Mouse (Mus musculus): Measurements from ENCODE around the gene Tlr8. TPM values are rescaled to one million over a fixed set of nuclear protein-coding genes. Genes with fewer than 3 reads are reported as not detected.
A peak's percentile ranks its signal among the peaks of the same experiment; 100 is the strongest.
"Not testable (repeated sequence)": the region's sequence is repeated elsewhere in the genome, so short reads cannot be mapped to it uniquely, and the experiment has no call there.

Gene Tlr8
- polyA plus RNA-seq (2015; fragmentation: Nextera tagmentation; extraction: Ambion mirVana), result 0.59 and 0.79 TPM in 2 replicates

GRCm38 (mm10) chrX:167264086-167264485 lies at the start of gene Tlr8:
Gene Tlr8, minus strand, starts transcription at chrX:167264329.
- DNase-seq (ENCODE audit: low spot score), result no peak

DNA sequence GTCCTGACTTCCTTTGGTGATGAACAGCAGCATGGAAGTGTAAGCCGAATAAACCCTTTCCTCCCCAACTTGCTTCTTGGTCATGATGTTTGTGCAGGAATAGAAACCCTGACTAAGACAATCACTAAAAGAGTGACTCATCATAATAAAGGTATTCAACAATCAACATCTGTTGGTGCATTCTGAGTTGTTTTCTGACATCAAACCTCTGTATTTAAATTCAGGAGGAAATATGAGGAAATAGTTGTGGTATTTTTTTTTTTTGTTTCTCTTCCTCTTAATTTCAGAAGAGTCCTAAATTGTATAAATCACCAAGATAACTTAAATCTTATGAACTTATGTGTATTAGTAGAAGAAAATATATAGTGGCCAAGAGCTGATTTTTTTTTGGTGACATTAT lies 37.9 kb upstream of the Tlr8 start:
- not testable (repeated sequence) for DNase-seq (ENCODE audit: low spot score)

GRCm38 (mm10) chrX:167276953-167277352 lies 12.8 kb upstream of the Tlr8 start:
- DNase-seq (ENCODE audit: low spot score), result peak; percentile 60

DNA sequence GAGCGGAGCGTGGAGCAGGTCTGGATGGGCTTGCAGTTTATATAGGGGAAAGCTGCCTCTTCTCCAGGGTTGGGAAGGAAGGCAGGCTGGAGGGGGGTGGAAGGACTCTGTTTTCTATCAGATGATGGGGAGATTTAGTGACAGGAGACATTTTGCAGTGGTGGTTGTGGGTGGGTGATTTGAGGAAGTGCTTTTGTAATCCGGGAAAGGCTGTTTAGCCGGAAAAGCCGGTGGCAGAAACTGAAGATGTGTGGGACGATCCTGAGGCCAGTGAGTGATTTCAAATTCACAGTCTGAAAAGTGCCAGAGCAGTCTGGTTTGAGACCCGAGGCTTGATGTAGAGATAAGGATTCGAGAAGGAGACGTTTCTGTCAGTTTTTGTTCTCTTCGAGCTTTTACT lies 12.4 kb upstream of the Tlr8 start:
- DNase-seq (ENCODE audit: low spot score), result no peak

GRCm38 (mm10) chrX:167263530-167263929 lies 599 bp downstream of the Tlr8 start:
- DNase-seq (ENCODE audit: low spot score), result no peak

- no peak for DNase-seq (ENCODE audit: low spot score)
Observed at GRCm38 (mm10) chrX:167241736-167242135, 22.4 kb downstream of the Tlr8 start.

GRCm38 (mm10) chrX:167239293-167239921 lies 24.7 kb downstream of the Tlr8 start:
- no peak for DNase-seq (ENCODE audit: low spot score)

- peak; percentile 77 for DNase-seq (ENCODE audit: low spot score)
Observed at GRCm38 (mm10) chrX:167233104-167233687, 30.9 kb downstream of the Tlr8 start.

- DNase-seq (ENCODE audit: low spot score), result peak; percentile 53
Observed at GRCm38 (mm10) chrX:167231150-167231549, 33.0 kb downstream of the Tlr8 start.

GRCm38 (mm10) chrX:167229819-167230218 lies 34.3 kb downstream of the Tlr8 start:
- no peak for DNase-seq (ENCODE audit: low spot score)

DNA sequence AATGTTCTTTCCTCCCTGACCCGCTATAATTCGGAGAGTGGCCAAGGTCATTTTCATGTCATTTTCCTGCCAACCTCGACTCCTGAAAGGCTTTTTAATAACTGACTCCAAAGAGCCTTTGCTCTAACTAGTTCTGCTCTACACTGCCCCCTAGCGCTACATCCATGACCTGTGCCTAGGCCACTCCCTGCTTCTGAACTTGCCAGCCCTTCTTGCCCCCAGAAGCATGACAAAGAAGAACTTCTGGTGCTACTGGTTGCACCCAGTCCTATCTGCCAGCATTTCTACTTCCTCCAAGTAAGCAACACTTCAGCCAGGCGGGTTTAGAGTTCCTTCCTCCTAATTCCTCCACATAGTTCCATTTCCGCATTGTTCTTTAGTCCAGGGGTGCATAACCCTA lies 34.9 kb downstream of the Tlr8 start:
- DNase-seq (ENCODE audit: low spot score), result peak; percentile 73

- no peak for DNase-seq (ENCODE audit: low spot score)
Observed at GRCm38 (mm10) chrX:167227756-167228155, 36.4 kb downstream of the Tlr8 start.

DNA sequence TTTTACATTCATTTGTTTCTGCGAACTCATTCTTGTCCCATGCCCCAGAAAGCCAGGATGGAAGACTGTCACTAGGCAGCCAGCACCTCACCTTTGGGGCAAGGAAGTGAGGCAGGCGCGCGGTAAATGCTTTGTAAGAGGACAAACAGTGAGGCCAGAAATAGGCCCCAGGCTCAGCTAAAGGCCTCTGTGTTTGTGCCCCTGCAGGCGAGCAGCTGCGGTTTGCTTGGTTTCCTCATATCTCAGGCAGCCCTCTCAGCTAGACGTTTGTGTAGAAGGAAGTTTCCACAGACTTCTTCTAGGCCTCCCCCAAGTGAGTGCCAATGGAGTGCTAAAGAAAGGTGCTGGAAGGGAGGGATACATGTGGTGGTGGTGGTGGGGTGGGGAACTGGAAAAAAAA lies 37.0 kb downstream of the Tlr8 start:
- peak; percentile 61 for DNase-seq (ENCODE audit: low spot score)

- DNase-seq (ENCODE audit: low spot score), result peak; percentile 53
Observed at GRCm38 (mm10) chrX:167226570-167226969, 37.6 kb downstream of the Tlr8 start.

DNA sequence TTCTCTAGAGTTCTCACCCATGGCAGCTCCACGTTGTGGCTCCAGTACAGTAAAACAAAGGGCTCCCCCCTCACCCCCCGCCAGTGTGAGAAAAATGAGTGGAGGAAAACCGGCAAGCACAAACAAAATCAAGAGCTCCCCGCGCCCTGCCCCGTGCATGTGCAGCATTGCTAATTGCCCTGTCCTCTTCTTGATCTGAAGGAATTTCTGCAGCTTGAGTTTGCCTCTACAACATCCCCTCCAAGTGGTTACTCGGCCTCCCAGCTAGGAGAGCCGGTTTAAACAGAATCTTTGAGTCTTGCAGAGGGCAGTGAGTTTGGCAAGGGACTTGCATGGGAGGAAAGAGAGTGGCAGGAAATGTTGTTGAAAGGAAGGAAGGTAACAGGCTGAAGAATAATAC lies 51.4 kb downstream of the Tlr8 start:
- peak; percentile 38 for DNase-seq (ENCODE audit: low spot score)

GRCm38 (mm10) chrX:167211871-167212555 lies 52.1 kb downstream of the Tlr8 start:
- no peak for DNase-seq (ENCODE audit: low spot score)

- DNase-seq (ENCODE audit: low spot score), result peak; percentile 9
Observed at GRCm38 (mm10) chrX:167210319-167210728, 53.8 kb downstream of the Tlr8 start.

- peak; percentile 17 for DNase-seq (ENCODE audit: low spot score)
Observed at GRCm38 (mm10) chrX:167209828-167210227, 54.3 kb downstream of the Tlr8 start.

DNA sequence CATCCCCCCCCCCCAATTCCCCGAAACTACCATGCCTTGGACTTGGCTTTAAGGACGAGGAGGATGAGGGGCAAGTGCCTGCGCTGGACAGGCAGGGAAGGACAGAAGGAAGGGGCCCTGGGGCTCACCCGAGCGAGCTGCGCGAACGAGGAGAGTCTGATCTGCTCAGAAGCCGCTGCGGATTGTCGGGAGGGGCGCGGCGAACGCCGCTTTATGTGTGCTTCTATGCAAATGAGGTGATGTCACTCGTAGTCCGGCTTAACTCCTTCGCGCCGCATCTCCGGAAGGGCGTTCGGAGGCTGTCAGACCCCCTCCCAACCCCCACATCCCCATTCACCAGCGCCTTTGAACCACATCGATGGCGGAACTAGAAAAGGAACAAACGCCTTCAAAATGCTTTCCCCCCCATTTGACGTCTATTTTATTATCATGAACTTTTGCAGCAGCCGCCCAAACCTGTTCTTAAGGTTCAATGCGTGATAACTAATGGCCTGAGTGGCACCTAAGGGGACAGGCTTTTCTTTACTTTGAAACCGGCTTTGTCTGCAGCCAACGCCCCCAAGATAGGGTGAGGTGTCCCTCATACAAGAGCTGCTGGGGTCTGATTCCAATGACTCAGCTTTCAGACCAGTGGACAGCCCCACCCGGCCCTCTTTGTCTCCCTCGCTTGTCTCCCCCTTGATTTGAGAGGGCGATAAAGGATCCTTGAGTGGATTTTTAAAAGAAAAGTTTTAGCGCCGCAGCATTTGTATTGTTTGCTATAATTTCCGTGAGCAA lies 55.0 kb downstream of the Tlr8 start, which contains the start of gene Tmsb4x:
Gene Tmsb4x, minus strand, starts transcription at position 338 of the 777 bp plus-strand sequence.
- DNase-seq (ENCODE audit: low spot score), result peak; percentile 85

DNA sequence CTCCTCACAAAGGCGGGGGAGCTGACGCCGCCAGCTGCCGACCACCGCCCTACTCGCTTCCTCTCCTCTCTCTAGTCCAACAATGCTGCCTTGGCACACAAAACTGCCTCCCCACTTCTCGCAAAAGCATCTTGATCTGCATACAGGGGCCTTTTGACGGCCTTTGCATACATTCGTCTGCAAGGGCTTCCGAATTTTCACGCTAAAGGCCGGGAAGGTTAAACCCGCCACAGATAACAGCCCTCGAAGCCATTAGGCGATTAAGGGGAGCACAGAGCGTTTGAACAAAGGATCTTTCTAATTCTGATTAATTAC lies 55.7 kb downstream of the Tlr8 start:
- peak; percentile 51 for DNase-seq (ENCODE audit: low spot score)

DNA sequence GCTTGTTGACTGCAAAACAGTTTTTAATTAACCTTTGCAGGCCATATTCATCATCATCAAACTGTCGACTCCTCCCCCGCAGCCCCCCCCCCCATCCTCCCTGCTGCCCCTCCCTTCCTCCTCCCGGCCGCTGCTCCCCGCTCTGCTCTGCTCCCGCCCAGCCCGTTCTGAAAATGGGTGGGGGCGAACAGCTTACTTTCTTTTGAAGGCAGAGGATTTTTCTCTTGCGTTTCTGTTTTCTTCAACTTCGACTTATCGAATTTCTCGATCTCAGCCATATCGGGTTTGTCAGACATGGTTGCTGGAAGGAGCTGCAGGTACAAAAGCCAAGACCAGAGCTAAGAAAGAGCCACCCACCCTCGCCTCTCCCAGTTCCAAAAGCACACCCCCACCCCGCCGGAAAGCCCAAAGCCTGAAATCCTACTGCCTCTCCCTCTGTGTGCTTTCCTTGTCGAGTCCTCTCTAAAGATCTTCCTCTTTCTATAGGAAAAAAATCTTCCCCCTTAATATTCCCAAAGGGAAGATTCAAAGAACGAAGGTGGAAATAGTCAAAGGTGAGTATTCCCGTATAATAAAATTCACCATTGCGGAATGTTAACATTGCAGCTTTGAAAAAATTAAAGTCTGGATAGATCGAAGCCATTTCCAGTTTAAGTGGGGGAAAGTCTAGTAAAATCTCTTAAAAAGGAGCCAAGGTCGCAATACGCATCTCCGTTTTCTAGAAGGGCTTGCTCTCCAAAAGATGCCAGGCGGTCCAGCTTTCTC lies 56.2 kb downstream of the Tlr8 start:
- peak; percentile 56 for DNase-seq (ENCODE audit: low spot score)
